Mouse (Mus musculus) layer of hippocampus, postnatal 36 days (tissue): Measurements from ENCODE around the gene Ccdc148. TPM values are rescaled to one million over a fixed set of nuclear protein-coding genes. Genes with fewer than 3 reads are reported as not detected.

Experiments used
- DNase-seq, 2 experiments: peaks; one replicate each; pipeline ENCODE4 v3.0.0; 2022
- total RNA-seq, 2 experiments: library from RNA; stranded (reverse); gene quantifications; 2 replicates each; pipeline ENCODE4 v1.2.3; 2021

The Ccdc148 gene
- total RNA-seq, 2 experiments from 2014 or later = 12.3 to 13.9 TPM

DNA sequence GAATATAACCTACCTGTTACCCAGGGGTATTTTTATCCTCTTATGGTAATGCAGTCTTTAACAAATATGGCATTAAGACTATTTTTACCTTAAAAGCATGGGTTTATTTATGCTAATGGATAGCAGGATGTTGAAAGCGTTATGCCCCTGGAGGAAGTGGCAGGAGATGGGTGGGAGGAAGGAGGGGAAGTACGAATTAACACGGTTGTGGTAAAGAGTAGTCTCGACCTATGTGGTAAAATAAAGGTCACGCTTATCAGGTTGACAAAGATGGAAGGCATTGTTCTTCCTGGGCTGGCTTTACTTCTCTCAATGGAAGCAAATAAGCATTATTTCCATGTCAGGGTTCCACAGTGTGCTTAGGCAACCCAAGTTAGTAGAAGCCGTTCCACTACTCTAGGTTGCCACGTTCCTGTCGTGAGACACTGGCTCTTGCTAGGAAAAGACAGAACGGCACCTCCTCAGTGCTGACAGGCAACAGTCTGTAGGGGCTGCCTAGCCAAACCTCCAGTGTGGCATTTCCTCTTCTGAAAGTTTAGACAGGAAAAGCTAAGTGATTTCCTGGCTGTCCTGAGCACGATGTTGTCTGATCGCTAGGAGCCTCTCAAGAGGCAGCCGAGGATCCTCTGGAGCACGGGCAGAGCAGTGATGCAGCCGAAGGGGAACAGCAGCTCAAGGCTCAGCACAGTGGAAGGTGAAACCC is 253.5 kb downstream of the Ccdc148 start:
- DNase-seq = no peak

DNA sequence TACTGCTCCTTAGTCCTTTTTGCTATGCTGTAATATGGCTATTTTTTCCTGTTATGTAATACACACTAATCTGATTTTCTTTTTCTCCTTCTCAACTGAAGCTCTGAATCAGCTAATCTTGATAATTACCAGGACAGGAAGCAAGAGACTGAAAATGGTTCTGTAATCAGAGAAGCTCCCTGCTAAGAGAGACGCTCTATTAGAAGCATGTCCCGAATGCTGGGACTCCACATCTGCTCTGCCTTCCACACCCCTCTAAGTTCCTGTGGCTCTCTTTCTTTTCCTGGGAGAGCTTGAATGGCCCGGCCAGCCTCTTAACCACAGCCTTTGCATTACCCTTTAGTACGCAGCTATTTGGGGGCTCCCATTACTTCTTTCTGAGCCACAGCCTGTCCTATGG is 255.4 kb downstream of the Ccdc148 start:
- DNase-seq = no peak

GRCm38 (mm10) chr2:58879876-58880275 is 280.6 kb downstream of the Ccdc148 start:
- no peak for DNase-seq

DNA sequence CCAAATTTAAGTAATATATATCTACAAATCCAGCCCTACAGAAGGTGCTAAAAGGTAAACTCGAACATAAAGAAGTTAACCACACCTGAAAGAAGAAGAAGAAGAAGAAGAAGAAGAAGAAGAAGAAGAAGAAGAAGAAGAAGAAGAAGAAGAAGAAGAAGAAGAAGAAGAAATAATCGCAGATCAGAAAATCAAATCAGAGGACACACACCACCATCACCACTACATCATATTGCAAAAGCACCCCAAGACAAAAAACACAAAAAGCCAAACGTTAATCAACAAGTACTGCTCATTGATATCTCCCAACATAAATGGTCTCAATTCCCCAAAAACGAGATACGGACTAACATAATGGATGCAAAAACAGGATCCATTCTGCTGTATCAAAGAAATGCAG is 301.3 kb downstream of the Ccdc148 start, which contains the start of gene Gm11099:
Gene Gm11099, plus strand, starts transcription at position 301 of the 400 bp plus-strand sequence.
- no peak for DNase-seq

DNA sequence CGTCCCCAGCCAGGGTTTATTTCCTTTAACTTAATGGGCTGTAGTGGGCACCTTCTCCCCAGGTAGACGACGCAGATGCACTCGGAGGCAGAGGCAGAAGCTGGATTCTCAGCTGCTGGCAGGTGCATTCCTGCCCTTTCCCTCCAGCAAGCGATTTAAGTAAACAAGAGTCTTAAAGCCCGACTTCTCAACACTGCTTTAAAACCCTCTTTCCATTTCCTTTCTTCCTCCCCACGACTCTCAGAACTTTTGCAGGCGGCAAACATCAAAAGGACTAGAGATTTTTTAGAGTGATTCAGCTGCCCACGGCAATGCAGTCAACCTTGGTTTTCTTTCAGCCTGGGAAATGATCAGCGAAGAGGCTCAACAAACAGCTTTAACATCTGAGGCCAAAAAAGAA is 316.0 kb downstream of the Ccdc148 start:
- DNase-seq = no peak

DNA sequence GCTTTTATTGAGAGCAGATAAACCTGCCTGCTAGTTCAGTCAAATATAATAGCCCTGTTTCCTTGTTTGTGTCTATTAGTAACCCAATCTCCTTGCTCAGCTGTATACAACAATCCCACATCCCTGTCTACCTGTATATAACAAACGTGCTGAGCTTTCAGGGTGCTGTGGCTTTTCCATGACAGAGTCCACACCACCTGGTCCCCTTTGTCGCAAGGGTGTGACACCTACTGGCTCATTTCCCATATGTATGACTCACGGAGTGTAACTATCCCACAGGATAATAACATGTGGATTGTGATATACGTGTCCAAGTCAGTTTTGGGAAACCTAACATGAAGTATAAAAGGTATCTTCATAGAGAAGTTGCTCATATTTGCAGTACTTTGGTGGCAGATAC is 318.0 kb downstream of the Ccdc148 start:
- DNase-seq = no peak

DNA sequence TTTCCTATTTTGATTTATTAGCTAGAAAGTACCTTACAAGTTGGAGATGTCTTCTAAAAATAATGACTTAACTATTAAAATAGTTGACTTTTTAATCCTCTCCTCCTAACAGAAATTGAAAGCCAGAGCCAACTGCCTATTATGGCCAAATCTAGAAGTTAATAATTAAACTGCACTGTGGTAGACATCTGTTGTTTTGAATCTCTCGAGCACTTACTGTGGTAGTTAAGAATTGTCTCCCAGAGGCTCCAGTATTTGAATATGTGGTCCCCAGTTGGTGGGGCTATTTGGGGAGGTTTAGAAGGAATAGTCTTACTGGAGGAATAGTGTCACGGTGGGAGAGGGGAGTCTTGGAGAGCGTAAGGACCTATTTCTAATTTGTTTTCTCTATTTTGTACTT is 319.5 kb downstream of the Ccdc148 start:
- DNase-seq = no peak

- no peak for DNase-seq
Observed at GRCm38 (mm10) chr2:58832253-58832980, 328.1 kb downstream of the Ccdc148 start.

DNA sequence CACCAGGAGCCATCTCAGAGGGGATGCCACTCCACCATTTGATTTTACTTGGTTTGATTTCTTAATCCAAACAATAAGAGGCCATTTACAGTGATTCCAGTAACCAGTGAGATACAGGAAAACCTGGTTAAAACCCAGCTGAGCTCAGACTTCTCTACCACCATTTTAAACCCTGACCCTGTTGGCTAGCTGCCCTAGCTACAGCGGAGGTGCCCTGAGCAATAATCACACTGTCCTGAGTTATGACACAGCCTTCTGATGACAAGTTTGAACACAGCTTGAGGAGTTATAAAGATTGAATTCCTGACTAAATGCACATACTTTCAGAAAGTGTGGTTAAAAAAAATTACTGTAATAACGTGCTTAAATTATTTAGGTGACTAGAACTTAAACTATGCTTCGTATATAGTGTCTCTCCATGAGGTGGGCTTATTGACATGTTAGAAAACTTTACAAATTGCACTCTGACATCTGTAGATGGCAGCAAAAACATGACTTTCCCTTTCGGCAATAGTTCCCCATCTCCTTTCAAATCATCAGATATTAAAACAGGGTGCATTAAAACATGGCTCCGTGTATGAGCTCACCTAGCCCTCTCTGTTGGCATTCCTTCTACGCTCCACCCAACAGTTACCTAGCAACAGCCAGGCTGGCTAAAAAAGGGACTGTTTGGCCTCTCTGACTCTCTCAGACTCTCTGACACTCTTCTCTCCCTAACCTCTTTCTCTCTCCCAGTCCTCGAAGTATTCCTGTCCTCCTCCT is 330.3 kb downstream of the Ccdc148 start:
- peak in 1 of 2 experiments; percentile 7 for DNase-seq

- no peak for DNase-seq
Observed at GRCm38 (mm10) chr2:58828910-58829600, 331.4 kb downstream of the Ccdc148 start.

- DNase-seq = no peak
Observed at GRCm38 (mm10) chr2:58812941-58813340, 347.5 kb downstream of the Ccdc148 start.

DNA sequence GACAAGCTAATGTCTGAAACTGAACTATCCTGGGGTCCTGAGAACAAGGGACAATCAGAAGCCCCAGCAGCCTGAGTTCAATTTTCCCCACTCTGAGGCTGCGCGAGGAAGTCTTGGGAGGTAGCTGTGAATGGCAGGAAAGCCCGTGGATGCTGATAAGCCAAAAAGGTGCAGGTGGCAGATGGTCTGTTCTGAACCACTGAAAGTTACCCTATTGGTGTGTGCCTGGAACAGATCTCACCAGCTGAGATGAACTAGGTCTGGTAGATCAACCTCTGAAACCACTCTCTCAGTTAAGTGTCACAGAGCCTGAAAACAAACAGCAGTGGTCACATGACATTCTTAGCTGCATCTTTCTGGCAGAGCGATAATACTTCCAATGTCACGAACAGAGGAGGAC is 360.9 kb downstream of the Ccdc148 start:
- no peak for DNase-seq

DNA sequence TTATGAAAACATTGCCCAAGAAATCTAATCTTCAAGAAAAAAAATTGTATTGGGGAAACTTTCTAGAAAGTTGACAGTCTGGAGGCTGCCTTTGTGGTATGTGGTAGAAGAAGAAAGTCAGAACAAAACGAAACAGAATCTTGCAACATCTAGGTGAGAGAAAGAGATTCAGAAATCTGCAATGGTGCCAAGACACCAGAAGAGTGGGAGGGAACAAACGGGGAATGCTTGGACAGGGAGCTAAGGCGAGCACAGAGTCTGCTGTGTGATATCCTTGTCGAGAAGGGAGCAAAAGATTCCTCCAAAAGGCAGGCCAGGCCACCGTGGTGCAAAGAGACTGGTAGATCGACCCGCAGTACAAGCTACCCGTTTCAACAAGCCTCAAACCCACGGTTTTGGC is 361.4 kb downstream of the Ccdc148 start:
- no peak for DNase-seq

GRCm38 (mm10) chr2:58797506-58797905 is 363.0 kb downstream of the Ccdc148 start:
- no peak for DNase-seq

- no peak for DNase-seq
Observed at GRCm38 (mm10) chr2:58795432-58795831, 365.1 kb downstream of the Ccdc148 start.

DNA sequence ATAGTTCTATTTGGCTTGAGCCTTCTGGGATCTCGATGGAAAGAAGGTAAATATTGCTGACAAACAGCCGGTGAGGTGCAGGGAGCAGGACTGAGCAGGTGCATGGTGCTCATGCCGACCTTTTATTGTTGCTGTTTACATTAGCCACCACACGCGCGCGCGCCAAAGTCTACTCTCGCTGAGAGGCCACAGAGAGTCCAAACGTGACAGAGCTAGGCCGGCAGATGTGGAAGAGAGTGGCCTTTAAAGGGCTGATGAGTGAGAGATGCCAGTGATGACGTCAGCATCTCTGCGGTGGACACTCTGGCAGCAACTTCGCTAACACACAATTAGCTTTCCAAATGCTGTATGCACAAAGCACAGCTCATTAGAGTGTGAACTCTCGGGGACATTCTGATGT is 366.0 kb downstream of the Ccdc148 start:
- no peak for DNase-seq

DNA sequence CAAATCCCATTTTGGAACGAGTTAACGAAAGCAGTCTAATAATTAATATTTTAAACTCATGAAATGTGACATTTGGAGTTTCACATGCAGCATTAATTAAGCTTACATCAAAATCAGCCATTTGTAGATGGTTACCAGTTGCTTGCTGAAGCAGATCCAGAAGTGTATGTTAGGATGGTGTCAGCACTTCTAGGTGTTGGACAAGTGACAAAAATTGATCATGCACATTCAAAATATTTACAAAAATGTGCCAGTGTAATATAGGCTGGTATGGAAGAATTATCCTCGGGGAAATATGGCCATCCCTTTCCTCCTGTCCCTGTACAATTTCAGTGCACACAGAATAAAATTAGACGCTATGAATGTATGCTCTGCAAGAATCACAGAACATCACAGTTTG is 370.1 kb downstream of the Ccdc148 start:
- no peak for DNase-seq

DNA sequence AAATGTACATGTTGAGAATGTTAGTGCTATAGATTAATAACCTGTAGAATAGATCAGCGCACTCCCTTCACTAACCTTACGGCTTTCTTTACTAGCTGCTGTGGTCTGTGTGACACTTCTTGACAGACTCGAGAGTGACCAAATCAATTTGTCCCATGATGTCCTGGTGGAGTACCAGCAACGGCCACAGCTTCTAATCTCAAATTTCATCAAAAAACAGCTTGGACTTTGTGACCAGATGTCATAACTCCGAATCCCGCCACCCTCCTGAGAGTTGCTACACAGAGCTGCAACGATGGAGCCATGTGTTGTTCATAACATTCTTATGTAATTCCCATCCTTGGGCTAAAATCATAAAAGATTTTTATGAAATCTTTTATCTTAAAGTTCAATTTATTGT is 370.5 kb downstream of the Ccdc148 start:
- no peak for DNase-seq

DNA sequence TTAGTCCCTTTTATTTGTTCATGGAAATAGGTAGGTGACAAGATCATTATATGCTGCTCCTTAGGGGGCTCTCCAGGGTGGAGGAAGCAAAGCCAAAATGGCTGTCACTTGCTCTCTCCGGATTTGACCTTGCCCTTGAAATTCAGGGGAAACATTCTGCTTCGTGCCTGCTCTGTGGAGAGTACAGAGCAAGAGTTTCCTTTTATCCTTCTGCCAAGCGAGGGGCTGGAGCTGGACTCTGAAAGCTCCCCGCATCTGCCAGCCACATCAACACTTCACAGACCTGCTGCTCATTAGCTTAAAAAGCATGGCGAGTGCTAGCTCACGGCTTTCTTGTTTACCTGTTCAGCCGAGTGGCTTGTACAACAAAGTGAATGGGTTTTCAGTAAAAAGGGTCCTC is 373.1 kb downstream of the Ccdc148 start:
- DNase-seq = no peak

DNA sequence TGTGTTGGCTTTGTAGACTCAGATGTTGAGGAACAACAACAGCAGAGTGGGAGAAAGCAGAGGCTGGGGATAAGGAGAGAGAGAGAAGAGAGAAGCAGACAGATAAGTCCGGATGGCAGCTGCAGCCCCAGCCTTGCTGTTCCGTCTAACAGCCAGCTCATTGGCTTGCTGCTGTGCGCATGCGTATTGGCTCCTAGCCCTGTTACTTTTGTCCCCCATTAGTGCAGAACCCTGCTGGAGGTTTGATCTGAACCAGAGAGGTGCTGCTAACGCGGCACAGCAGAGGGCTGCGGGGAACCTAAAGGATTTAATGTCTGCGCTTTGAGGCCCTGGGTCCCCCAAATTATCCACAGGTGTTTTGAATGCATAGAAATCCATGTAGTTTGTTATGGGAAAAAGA is 373.8 kb downstream of the Ccdc148 start:
- DNase-seq = no peak

- DNase-seq = no peak
Observed at GRCm38 (mm10) chr2:58786177-58786576, 374.3 kb downstream of the Ccdc148 start.

DNA sequence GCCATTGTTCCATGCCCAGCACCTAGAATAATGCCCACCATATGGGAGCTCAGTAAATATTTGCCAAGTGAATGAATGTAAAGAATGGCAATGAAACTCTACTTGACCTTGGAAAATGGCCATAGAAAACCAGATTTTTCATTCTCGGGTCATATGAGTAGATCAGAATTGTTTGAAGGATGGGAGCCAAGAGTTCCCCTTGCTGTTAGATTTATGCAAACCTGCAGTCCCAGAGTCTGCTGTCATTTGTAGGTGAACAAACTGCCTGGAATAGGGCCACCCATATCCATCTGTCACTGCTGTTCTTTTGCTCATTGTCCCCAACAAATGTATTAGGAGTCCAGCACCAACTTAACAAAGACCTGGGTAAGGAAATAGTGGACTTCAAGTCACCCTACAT is 377.0 kb downstream of the Ccdc148 start:
- DNase-seq = no peak

DNA sequence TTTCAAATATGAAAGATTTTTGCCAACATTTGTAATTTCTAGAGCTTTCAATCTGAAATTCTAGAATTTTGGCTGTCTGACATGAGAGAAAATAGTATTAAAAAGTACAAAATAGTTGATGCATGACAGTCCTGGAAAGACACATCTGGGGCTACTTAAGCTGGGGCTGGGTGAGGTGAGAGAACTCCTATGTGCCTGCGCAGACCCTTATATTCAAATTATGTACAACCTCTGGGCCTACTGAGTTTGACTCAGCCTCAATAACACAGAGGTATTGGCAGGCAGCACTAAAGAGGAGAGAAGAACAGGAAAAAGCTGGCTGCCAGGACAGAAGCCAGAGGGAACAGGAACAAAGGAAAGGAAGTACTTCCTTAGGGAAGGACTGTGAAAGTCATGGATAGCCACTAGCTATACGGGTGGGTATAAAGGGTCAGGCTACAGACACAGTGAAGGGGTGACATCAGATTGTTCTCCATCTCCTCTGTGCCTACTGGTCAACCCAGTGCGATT is 381.4 kb downstream of the Ccdc148 start:
- DNase-seq = no peak
